Mouse (Mus musculus) embryonic facial prominence, embryonic 15.5 days (tissue): ENCODE results near the gene Mgmt. TPM values are rescaled to one million over a fixed set of nuclear protein-coding genes. Genes with fewer than 3 reads are reported as not detected.

Experiments used
- ATAC-seq: fragments of 200-750 bp; cut with Nextera tagmentation; 2 replicates; pipeline ENCODE4 v1.8.0; 2017; ENCODE audit warnings: low read depth, moderate TSS enrichment; ENCODE audit not compliant: insufficient number of reproducible peaks, low FRiP score, low TSS enrichment
- H3K27ac ChIP-seq: fragments of 300-500 bp; sonication (generic); replicated peaks from 2 replicates; pipeline ENCODE4 v1.5.1; 2015; ENCODE audit warnings: mild to moderate bottlenecking, inconsistent platforms
- H3K27me3 ChIP-seq: fragments of 300-500 bp; sonication (generic); 2 replicates; pipeline ENCODE4 v1.6.1; 2015; ENCODE audit warnings: inconsistent platforms
- H3K36me3 ChIP-seq: fragments of 300-500 bp; sonication (generic); 2 replicates; pipeline ENCODE4 v1.6.1; 2015; ENCODE audit warnings: mild to moderate bottlenecking, inconsistent platforms
- H3K4me1 ChIP-seq: fragments of 300-500 bp; sonication (generic); 2 replicates; pipeline ENCODE4 v1.6.1; 2015; ENCODE audit warnings: inconsistent platforms
- H3K4me2 ChIP-seq: fragments of 300-500 bp; sonication (generic); replicated peaks from 2 replicates; pipeline ENCODE4 v1.6.1; 2015; ENCODE audit warnings: mild to moderate bottlenecking, inconsistent platforms
- H3K4me3 ChIP-seq: fragments of 300-500 bp; sonication (generic); replicated peaks from 2 replicates; pipeline ENCODE4 v1.5.1; 2015; ENCODE audit warnings: mild to moderate bottlenecking, inconsistent platforms
- H3K9ac ChIP-seq: fragments of 300-500 bp; sonication (generic); 2 replicates; pipeline ENCODE4 v1.6.1; 2015; ENCODE audit warnings: inconsistent platforms
- H3K9me3 ChIP-seq: fragments of 300-500 bp; sonication (generic); replicated peaks from 2 replicates; pipeline ENCODE4 v1.6.1; 2016; ENCODE audit warnings: inconsistent platforms
- WGBS: fragments of 180-500 bp; shearing (Covaris S2); methylation state at CpG from one replicate; pipeline ENCODE4 v1.1.7; 2015; 5-methylcytosine and 5-hydroxymethylcytosine counted together
- polyA plus RNA-seq: library from polyadenylated mRNA; unstranded; fragments of >200 nt; fragmentation: Nextera tagmentation; extraction: Ambion mirVana; gene quantifications from 2 replicates; pipeline ENCODE4 v1.2.1, GENCODE M21; 2015

Mgmt gene
- polyA plus RNA-seq, 1 experiment from 2014 or later: 6.7 TPM

DNA sequence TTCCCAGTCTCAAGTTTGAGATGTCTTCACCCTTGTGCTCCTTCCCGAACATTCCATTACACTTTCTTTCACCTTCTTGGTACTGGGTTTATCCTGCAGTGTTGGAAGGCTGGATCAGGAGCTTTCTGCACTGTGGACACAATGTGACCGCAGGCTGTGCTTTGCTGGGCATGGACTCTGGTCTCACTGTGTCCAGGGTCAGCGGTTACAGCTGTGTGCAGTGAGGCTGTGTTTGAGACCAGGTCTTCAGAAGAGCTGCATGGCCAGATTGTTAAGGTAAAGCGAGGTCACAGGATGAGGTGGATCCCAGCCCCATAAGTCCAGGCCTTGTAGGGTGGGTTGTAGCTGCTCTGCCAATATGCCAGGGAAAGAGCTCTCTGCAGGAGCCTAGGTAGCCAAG is 18.5 kb downstream of the Mgmt start:
- Histone ChIP-seq H3K4me2 (no peak overlapping the region), H3K4me3 (no peak overlapping the region), H3K36me3 (no peaks in the 10 kb centered on the region), H3K9me3 (no peaks in the 10 kb centered on the region), H3K9ac (no peak overlapping the region), H3K27ac (no peak overlapping the region), H3K4me1 (peaks cover 3% of the 10 kb centered on the region; the same call in 1 of the 2 replicates), H3K27me3 (no peaks in the 10 kb centered on the region)
- ATAC-seq: no peak
- 92% methylated on average over 4 of the region's 4 CpGs for WGBS

DNA sequence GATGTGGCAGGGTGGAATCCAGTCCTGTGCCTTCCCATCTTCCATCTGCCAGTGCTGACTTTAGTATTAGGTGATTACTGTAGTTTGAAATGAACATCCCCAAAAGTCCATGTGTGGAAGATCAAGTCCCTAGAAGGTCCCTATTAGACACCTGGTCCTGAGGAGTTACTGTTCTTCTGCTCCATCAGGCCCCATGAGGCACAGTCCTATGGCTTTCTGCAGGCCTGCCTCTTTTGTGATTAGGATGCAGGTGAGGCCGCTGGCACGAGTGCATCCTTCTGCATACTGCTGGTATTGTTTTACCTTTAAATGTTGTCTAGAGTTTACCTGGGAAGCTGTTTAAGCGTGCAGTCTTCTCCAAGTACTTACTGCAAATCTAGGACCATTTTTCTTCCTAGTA is 21.6 kb downstream of the Mgmt start:
- Histone ChIP-seq H3K9ac (no peak overlapping the region), H3K27me3 (no peaks in the 10 kb centered on the region), H3K36me3 (no peaks in the 10 kb centered on the region), H3K4me2 (no peak overlapping the region), H3K9me3 (no peaks in the 10 kb centered on the region), H3K4me3 (no peak overlapping the region), H3K27ac (no peak overlapping the region), H3K4me1 (peaks cover 6% of the 10 kb centered on the region; the same call in 1 of the 2 replicates)
- 85% methylated on average over 3 of the region's 3 CpGs for WGBS
- ATAC-seq: no peak

DNA sequence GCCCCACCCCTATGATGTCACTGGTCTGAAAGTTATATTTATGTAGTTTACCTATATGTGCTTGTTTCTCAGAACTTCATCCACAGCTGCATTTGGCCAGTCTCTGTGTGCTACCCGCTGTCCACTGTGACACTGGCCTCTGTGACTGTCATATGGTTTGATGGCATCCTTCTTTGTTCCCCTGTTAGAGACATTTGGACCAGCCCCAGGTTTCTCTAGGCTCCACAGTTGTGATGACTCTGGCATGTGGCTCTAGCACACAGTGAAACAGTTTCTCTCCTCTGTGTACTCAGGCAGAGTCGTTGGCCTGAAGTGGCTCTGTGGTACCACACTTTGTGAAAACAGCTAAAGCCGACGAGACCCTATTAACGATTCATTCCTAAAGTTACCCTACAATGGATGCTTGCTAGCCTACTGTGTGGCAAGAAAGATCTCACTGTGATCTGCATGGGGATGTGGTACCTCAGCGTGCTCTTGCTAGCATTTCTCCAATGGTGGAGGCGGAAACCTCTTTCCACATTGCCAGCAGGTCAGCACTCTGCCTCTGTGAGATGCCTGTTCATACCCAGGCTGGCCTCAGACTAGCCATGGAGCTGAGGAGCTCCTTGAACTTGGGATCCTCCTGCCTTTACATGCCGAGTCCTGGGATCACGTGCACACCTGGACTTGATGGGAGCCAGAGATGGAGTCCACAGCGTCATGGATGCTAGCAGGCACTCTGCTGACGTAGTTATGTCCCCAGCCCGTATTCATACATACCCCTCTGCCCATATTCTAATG is 26.8 kb downstream of the Mgmt start:
- ATAC-seq: no peak
- peaks cover 8% of the 10 kb centered on the region; the same call in 1 of the 2 replicates for H3K4me1 ChIP-seq
- no peaks in the 10 kb centered on the region for H3K36me3 ChIP-seq
- WGBS: 81% methylated on average over 12 of the region's 12 CpGs
- H3K27ac ChIP-seq: no peak overlapping the region
- no peaks in the 10 kb centered on the region for H3K27me3 ChIP-seq
- H3K9ac ChIP-seq: no peak overlapping the region
- H3K4me3 ChIP-seq: no peak overlapping the region
- H3K9me3 ChIP-seq: no peaks in the 10 kb centered on the region
- no peak overlapping the region for H3K4me2 ChIP-seq

DNA sequence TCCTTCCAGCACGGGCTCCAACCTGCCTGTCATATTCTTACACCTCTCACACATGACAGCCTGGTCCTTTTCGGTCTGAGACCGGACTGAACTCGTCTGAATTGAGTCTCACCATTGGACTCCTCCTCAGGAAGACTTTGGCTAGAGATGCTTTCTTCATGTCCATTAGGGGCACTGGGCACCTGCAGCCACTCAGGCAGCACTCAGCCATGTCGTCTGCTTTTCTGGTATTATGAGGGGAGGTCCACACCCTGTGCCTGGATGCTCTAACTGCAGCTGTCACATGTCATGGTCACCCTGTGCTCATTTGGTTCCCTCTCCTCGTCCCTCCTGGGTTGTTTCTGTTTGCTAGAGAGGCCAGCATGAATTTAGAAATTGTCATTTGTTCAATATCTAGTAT is 27.8 kb downstream of the Mgmt start:
- no peaks in the 10 kb centered on the region for H3K36me3 ChIP-seq
- no peaks in the 10 kb centered on the region for H3K9me3 ChIP-seq
- no peak for ATAC-seq
- no peak overlapping the region for H3K27ac ChIP-seq
- no peak overlapping the region for H3K9ac ChIP-seq
- H3K4me2 ChIP-seq: no peak overlapping the region
- H3K4me3 ChIP-seq: no peak overlapping the region
- H3K4me1 ChIP-seq: peaks cover 8% of the 10 kb centered on the region; the same call in 1 of the 2 replicates
- 49% methylated on average over 6 of the region's 6 CpGs for WGBS
- H3K27me3 ChIP-seq: no peaks in the 10 kb centered on the region

DNA sequence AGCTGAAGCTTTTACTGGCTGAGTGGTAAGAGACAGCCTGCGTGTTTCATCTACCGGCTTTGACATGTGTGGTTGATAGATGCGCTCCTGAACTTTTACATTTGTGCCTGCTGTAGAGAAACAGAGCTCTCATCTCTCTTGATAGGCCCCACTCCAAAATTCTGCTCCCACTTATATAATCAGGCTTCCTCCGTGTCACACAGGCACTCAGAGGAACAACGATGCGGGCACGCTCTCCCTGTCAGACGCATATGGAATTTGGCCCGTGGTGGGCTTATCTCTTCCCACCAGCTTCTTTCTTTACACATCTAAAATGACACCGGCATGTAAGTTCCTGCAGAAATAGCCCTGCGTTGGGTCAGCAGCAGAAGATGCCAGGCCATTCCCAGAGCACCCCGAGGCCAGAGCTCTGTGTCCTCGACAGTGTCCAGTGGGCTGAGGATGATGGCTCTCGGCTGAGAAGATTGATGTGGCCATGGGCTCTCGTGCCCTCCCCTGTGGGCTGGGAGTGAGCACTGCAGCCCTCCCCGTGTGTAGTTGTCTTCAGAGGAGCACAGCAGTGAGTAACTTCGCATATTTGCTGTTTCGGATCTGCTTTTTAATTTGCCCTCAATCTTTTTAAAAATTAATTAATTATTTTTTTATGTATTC is 30.3 kb downstream of the Mgmt start:
- H3K4me2 ChIP-seq: no peak overlapping the region
- no peaks in the 10 kb centered on the region for H3K27me3 ChIP-seq
- H3K4me1 ChIP-seq: peaks cover 8% of the 10 kb centered on the region; the same call in 1 of the 2 replicates
- H3K27ac ChIP-seq: no peak overlapping the region
- 78% methylated on average over 18 of the region's 18 CpGs for WGBS
- no peak for ATAC-seq
- H3K36me3 ChIP-seq: no peaks in the 10 kb centered on the region
- H3K4me3 ChIP-seq: no peak overlapping the region
- H3K9ac ChIP-seq: no peak overlapping the region
- no peaks in the 10 kb centered on the region for H3K9me3 ChIP-seq

DNA sequence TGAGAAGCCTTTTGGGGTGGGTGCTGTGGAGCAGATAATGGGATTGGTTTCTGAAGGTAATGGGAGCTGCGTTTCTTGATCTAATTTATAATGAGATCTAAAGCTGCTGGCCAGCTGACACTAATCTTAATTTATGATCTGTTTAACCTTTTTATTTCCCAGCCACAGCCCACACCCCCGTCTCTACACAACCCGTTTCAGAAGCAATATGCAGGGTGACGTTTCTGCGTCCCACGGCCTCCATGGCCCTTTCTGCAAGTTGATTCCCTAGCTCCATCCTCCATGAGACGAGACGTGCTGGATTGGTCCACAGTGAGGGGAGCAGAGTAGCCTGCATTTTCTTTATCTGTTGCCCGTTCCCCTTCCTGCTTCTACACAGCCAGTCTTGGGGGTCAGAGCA is 31.8 kb downstream of the Mgmt start:
- no peaks in the 10 kb centered on the region for H3K27me3 ChIP-seq
- no peaks in the 10 kb centered on the region for H3K36me3 ChIP-seq
- no peak overlapping the region for H3K4me3 ChIP-seq
- ATAC-seq: no peak
- no peak overlapping the region for H3K4me2 ChIP-seq
- H3K9ac ChIP-seq: no peak overlapping the region
- WGBS: 61% methylated on average over 9 of the region's 9 CpGs
- H3K9me3 ChIP-seq: no peaks in the 10 kb centered on the region
- peaks cover 4% of the 10 kb centered on the region; the same call in 1 of the 2 replicates for H3K4me1 ChIP-seq
- H3K27ac ChIP-seq: no peak overlapping the region

DNA sequence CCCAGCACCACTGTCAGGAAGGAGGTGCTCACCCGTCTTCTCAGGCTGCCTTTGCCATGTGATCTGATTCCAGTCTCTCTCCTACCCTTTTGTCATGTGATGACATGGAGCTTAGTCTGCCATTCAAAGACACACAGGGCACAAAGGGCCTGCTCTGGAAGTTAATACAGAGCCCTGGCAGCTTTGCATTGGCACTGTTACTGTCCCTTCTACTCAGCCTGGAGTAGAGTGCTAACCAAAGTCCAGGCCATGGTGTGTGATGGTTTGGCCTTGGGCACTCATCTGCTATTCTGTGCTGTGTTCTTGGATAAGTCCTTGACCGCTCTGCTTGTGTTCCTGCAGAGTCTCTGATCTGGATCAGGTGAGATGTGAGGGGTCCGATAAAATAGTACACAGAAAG is 36.0 kb downstream of the Mgmt start:
- WGBS: 82% methylated on average over 3 of the region's 3 CpGs

DNA sequence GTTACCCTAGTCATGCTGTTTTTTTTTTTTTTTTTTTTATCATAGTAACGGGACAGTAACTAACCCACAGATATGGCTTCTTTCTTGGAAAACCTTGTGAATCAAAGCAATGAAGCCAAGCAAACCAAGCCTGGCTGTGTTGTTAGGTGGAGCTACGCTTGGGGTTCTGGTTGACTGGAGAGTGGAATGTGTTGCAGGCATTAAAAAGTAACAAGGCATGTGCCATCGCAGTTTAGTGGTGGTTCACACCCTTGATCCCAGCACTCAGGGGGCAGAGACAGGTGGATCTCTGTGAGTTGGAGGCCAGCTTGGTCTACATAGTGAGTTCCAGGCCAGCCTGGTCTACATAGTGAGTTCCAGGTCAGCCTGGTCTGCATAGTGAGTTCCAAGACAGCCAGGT is 39.0 kb downstream of the Mgmt start:
- no peak overlapping the region for H3K4me3 ChIP-seq
- no peak overlapping the region for H3K9ac ChIP-seq
- H3K27ac ChIP-seq: no peak overlapping the region
- WGBS: 89% methylated on average over 3 of the region's 3 CpGs
- no peaks in the 10 kb centered on the region for H3K9me3 ChIP-seq
- H3K4me2 ChIP-seq: no peak overlapping the region
- no peaks in the 10 kb centered on the region for H3K27me3 ChIP-seq
- no peaks in the 10 kb centered on the region for H3K36me3 ChIP-seq
- peaks cover 8% of the 10 kb centered on the region; the same call in 1 of the 2 replicates for H3K4me1 ChIP-seq
- ATAC-seq: no peak

More for the DNA sequence above, 36.0 kb downstream of the Mgmt start:
- Histone ChIP-seq H3K4me2 (no peak overlapping the region), H3K9me3 (no peaks in the 10 kb centered on the region), H3K4me3 (no peak overlapping the region), H3K4me1 (peaks cover 8% of the 10 kb centered on the region; the same call in 1 of the 2 replicates), H3K27ac (no peak overlapping the region), H3K27me3 (no peaks in the 10 kb centered on the region), H3K36me3 (no peaks in the 10 kb centered on the region), H3K9ac (no peak overlapping the region)
- no peak for ATAC-seq

DNA sequence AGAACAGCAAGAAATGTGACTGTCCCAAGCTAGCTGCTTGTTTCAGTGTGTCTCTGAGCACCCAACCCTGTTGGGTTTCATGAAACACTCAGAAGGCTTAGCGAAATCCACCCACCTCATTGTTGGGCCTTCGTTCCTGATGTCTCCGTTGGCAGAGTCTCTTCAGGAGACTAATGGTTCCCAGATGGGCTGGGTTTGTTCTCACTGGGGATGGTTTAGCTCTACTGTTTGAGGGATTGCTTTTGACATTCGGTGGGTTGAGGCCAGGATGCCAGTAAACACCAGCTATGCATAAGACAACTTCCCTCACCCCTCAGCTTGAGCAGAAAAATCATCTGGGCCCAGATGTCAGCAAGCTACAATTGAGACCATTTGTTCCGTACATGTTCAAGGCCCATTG is 39.9 kb downstream of the Mgmt start:
- 46% methylated on average over 5 of the region's 5 CpGs for WGBS
- H3K4me3 ChIP-seq: no peak overlapping the region
- ATAC-seq: no peak
- H3K27me3 ChIP-seq: no peaks in the 10 kb centered on the region
- no peak overlapping the region for H3K9ac ChIP-seq
- H3K9me3 ChIP-seq: no peaks in the 10 kb centered on the region
- H3K36me3 ChIP-seq: no peaks in the 10 kb centered on the region
- H3K27ac ChIP-seq: peak overlapping the region; percentile 34; the same call in 1 of the 2 replicates
- H3K4me2 ChIP-seq: no peak overlapping the region
- H3K4me1 ChIP-seq: peaks cover 8% of the 10 kb centered on the region; the same call in 1 of the 2 replicates

DNA sequence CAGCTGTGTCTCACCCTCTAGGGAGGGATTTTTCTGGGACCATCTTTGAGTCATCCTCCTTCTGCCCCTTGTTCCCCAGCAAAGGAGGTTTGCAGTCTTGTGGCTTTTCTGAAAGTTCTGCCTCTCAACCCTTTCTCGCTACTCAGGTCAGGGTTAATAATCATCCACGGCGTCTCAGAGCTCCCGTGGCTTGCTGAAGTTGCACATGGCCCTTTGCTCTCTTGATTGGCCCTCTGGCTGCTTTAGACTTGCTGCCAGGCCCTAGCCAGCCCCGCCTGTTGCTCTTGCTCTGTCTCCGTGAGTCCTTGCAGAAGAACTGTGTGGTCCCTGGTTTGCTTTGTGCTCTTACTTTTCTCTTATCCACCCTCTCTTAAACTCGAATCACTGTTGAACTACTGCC is 40.4 kb downstream of the Mgmt start:
- H3K4me2 ChIP-seq: no peak overlapping the region

DNA sequence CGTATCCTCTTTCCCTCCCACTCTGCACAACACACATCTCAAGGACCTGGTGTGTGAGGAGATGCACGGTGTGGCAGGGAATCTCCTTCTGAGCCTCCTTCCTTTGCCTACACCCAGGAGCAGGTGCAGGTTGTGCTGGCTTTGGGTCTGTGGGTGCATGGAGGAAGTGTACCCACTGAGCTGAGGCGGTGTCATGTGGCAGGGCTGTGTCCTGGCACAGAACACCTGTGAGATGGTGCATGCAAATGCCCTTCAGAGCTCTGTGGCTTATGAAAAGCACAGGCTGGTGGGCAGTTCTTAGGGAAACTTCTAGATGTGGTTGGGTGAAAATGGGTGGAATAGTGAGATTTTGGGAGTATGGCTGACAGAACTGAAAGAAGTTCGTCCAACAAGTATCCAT is 44.0 kb downstream of the Mgmt start:
- Histone ChIP-seq H3K36me3 (no peaks in the 10 kb centered on the region), H3K27me3 (no peaks in the 10 kb centered on the region), H3K4me3 (no peak overlapping the region), H3K9ac (no peak overlapping the region), H3K9me3 (no peaks in the 10 kb centered on the region), H3K4me2 (no peak overlapping the region), H3K4me1 (peaks cover 8% of the 10 kb centered on the region; the same call in 1 of the 2 replicates), H3K27ac (no peak overlapping the region)
- WGBS: 83% methylated on average over 4 of the region's 4 CpGs
- no peak for ATAC-seq

More for the DNA sequence above, 40.4 kb downstream of the Mgmt start:
- Histone ChIP-seq H3K36me3 (no peaks in the 10 kb centered on the region), H3K4me1 (peaks cover 8% of the 10 kb centered on the region; the same call in 1 of the 2 replicates), H3K27ac (peak overlapping the region; percentile 34; the same call in 1 of the 2 replicates), H3K9me3 (no peaks in the 10 kb centered on the region), H3K27me3 (no peaks in the 10 kb centered on the region), H3K9ac (no peak overlapping the region), H3K4me3 (no peak overlapping the region)
- 57% methylated on average over 7 of the region's 7 CpGs for WGBS
- no peak for ATAC-seq
